Mouse (Mus musculus) layer of hippocampus, postnatal 36 days (tissue): ENCODE measurements around the gene Rasa2. TPM values are rescaled to one million over a fixed set of nuclear protein-coding genes. Genes with fewer than 3 reads are reported as not detected.
A peak's percentile ranks its signal among the peaks of the same experiment; 100 is the strongest.
"Not testable (repeated sequence)": the region's sequence is repeated elsewhere in the genome, so short reads cannot be mapped to it uniquely, and the experiment has no call there.

ENCODE experiments used
- DNase-seq, 2 experiments: peaks; one replicate each; pipeline ENCODE4 v3.0.0; 2022
- total RNA-seq, 2 experiments: library from RNA; stranded (reverse); gene quantifications; 2 replicates each; pipeline ENCODE4 v1.2.3; 2021

Rasa2 gene
- total RNA-seq, result 10 to 100 TPM; 29.5 to 35.3 TPM

DNA sequence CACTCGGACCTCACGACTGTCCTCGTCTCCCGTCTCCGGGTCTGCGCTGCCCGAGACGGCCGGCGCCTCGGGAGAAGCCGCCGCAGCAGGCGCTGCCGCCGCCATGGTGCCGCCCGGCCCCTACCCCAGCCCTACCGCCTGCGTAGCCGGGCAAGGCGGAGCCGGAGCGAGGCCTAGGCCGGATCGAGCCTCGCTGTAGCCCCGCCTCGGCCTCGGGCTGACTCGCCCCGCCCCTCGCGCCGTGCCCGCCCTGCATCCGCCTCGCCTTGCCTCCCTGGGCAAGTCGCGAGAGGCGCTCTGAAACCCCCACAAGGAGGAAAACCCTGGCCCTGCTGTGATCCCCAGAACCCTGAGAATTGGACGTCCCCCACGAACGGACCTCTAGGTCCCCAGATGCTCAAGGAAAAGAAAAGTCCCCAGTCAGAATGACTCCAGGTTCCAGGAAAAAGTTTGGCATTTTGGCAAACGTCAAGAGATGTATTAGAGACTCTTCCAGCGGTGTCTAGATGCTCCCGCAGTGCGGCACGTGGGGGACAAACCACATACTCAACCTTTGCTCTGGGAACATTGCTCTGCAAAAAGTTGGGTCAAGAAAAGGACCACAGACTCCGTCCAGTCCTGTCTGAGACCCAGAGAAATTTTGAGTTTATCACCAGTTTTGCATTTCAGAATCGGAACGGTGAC is at the start of gene Rasa2:
Gene Rasa2 (minus strand): TSS at position 229 of the 684 bp plus-strand sequence.
- peak; percentile 88 to 89 for DNase-seq

DNA sequence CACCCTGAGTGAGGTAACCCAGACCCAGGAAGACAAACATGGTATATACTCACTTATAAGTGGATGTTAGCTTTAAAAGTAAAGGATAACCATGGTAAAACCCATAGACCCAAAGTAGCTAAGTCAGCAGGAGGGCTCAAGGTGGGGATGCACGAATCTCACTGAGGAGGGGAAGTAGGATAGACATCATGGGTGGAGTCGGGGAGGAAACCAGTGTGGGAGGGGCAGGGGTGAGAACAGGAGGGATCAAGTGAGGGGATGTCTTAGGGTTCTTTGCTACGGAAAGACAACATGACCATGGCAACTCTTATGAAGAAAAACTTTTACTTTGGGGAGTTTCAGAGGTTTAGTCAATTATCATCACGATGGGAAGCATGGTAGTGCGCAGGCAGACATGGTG is 47.2 kb upstream of the Rasa2 start:
- DNase-seq, result no peak

DNA sequence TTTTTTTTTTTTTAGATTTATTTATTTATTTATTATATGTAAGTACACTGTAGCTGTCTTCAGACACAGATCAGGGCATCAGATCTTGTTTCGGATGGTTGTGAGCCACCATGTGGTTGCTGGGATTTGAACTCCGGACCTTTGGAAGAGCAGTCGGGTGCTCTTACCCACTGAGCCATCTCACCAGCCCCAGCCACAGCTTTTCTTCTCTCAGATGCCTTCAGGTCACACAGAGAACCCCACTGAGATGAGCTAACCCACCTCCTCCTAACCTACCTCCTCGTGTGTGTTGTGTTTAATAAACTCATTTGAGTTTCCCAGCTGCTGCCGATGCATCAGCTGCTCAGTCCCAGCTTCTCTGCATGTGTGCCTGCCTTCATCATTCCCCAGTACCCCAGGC is 46.3 kb upstream of the Rasa2 start:
- DNase-seq, result not testable (repeated sequence)

DNA sequence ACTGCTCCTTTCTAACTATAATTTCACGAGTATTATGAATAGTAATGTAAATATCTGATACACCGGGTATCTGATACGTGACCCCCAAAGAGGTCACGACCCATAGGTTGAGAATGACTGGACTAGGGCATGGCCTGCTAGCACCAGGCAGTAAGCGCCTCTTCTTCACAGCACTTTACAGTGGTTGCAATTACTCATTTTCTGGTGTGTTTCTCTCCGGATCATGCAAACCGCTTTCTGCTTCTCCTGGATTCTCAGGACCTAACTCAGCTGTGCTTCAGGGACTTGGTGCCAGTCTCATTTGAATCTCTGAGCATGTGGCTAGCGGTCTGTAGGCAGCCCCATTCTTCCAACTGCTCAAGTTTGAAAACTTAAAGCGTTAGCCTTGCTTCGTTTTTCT is 45.3 kb upstream of the Rasa2 start:
- DNase-seq, result no peak

DNA sequence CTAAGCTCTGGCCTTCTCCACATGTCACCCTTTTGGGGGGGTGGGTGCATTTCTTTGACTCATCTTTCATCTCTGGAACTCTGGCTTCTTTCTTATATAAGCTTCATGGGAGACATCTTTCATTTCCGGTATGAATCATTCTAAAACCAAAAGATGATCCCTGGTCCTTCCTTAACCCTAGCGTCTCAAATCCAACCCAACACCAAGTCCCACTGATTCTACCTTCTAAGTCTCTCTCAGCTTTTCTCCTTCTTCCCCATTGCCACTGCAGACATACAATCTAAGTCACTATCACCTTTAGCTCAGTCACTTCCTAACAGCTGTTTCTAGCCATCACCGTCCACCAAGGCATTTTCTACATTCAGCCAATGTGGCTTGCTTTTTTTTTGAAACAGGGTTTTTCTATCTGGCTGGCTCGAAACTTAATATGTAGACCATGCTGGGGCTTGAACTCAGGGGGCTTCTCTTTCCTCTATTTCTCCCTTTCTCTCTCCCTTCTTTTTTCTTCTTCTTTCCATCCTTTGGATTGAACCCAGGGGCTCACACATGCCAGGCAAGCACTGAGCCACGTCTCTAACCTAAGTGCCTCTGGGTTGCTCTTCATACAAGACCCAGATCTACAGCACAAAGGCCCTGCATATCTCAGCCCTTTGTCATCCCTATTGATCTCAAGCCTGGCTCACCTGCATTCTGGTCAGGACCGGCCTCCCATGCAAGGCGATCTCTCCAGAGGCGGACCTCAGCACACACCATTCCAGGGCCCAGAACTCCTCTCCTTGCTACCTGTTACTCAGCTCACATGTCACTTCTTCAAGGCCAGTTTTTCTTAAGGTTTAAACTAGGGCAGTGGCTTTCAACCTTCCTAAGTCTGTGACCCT is 44.6 kb upstream of the Rasa2 start:
- no peak for DNase-seq

DNA sequence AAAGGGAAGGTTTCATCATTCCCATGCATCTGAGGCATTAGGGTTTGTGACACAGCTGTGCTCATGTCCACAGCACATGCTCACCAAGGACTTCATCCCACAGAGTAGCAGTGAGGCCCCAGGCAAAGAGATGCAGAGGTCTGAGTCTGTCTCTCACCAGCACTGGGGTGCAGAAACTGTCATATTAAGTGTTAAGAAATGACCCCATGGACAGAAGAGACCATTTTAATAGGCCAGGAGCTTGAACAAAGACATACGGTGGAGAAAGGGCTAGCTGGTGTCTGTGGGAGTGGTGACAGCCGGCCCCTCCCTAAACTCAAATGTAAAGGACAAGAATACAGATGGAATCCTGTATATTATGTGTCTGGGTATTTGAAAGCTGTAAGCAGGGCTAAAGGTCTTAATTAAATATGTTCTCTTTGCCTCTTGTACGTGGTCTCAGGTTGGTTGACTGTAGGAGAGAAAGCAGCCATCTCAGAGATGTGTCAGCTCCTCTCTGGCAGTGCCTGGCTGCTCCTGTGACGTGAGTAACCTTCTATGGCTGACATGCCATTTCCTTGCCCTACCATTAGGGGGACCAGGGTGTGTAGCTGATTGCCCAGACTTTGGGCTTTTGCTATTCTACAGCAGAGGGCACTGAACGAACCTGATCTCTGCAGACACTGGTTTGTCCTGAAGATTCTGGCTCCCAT is 43.8 kb upstream of the Rasa2 start:
- peak in 1 of 2 experiments; percentile 30 for DNase-seq

DNA sequence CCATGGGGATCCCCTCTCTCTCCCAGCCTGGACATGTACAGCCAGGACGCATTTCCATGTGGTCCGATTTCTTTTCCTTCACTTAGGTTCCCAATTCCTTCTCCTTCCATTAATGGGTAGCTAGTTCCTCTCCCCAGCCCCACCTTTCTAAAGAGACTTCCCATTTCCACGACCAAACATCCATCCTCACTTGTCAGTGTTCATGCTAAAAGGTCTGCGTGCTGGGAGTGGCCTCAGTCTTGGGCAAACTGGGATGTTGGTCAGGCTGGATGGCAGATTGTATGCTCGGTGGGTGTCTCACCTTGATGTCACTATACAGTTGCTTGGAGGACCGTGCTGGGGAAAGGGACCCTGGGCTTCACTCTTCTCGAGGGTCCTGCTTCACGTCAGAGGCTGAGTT is 42.9 kb upstream of the Rasa2 start:
- DNase-seq, result no peak

DNA sequence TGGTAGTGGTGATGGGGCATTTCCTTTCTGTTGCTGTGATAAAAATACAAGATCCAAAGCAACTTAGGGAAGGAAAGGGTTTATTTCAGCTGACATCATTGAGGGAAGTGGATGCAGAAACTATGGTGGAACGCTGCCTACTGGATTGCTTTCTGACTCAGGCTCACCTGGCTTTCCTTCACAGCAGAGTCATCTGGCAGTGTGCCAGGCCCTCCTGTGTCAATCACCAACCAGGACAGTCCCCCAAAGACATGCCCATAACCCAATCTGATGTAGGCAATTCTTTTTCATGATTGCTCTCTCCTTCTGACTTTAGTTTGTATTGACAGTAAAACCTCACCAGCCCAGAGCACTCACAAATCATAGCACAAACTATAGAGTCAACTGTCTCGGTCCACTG is 41.0 kb upstream of the Rasa2 start:
- no peak for DNase-seq

DNA sequence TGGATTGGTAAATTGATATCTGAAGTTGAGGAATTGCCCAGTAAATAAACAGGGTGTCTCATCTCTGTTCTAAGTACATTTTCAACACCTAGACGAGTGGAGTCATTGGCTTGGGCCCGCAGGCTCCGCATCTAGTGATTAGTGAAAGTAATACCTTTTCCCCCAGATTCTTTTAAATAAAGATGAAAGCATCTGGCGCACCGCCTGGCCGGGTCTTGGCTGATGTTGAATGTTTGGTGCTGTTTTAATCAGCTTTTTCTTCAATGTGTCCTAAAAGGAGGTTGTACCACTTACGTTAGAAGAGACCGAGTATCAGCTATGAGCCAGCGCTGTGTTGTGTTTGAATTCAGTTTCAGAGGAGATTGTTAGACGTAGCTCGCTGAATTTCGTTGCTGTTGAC is 39.8 kb upstream of the Rasa2 start:
- DNase-seq, result peak in 1 of 2 experiments; percentile 39

DNA sequence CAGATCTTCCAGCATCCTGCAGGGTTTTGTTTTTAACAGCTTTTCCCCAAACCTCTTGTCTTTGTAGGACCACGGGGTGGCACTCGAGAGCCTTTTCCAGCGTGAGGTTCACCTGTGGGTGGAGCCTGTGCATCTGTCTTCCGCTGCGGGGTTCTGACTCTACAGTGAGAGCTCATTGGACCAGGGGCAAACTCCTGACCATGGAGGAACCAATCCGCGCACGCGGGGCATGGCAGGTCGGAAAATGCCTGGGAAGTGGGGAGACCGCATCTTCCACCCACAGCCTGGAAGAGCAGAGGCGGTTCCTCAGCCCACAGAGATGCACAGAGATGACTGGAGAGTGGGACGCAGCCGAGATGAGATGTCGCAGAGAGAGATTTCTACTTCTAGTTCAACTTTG is 38.5 kb upstream of the Rasa2 start:
- DNase-seq, result peak; percentile 94

DNA sequence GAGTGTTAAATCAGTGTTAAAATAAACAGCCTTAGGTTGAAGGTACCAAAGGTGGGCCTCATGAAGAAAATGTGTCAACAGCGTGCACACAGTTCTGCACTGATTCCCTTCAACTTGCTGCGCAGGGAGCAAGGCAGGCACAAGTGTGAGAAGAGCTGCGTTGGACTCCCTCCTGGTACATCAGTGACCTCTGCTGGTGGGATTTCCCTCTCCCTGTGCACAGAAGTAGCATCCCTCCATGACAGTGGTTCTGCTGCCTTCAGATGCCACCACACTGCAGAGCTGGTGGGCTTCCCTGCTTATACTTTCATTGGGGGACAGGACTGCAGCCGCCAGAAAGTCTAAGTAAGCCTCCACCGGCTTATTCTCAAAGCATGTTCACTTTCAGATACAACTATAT is 37.2 kb upstream of the Rasa2 start:
- DNase-seq, result peak; percentile 74 to 80

DNA sequence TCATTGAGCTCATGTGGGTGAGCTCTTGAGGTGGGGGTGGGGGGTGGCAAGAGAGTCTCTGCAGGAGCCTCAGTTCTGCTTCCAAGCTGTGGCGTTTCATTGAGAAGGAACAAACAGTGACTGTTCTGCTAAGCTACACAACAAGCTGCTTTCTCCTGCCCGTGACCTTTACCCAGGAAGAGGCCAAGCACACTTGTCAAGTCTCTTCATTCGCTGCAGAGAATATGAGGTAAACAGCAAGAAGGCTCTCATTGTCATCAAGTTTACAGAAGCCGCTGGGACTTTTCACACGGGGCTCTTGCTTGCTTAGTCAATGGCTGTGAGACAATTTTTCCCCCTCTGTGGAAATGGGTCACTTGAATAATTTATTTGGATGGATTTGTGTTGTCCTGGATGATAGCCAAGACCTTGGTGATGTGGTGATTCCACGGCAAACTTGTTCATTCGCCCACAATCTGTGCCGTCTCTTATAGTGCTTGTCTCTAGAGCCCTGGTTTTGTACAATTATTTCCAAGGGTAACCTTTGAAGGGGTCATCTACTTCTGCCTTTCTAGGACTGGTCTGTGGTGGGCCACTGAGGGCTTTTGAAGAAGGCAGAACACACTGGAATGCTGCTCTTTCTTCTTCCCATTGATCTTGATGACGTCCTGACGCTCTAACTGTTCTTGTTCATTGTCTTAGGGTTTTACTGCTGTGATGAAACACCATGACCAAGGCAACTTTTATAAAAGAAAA is 29.3 kb upstream of the Rasa2 start:
- DNase-seq, result peak; percentile 20 to 30

DNA sequence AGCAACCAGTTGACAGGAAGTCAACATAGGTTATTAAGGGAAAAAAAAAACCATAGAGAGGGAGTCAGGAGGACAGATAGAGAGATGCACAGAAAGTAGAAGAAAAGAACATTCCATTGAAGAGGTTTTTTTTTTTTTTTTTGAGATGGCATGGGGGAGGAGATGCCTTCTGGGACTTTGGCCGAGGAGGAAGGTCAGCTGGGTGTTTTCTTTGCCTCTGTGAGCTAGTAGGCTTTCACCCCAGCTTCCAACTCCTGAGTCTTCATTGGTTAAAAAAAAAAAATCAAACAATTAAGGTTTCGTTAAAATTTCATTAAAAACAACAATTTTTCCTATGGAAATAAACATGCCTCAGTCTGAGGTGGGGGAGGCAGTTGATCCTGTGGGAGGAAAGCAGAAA is 28.4 kb upstream of the Rasa2 start:
- DNase-seq, result no peak

DNA sequence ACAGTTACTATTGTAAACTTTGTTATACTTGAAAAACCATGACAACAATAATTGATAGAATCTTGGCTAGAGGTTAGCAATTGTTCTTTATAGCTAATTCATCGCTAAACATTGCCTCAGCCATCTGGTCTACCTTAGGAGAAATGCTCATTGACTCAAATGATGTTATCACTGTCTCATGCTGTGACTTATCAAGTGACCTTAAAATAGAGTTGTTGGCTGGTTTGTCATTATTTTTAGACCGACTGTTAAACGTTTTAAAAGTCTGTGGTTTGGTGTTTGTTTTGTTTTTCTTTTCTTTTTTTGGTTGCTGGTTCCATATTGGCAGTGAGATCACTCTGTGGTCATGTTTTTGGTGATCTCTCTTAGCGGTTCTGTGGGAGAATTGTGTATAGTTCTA is 22.1 kb upstream of the Rasa2 start:
- no peak for DNase-seq

DNA sequence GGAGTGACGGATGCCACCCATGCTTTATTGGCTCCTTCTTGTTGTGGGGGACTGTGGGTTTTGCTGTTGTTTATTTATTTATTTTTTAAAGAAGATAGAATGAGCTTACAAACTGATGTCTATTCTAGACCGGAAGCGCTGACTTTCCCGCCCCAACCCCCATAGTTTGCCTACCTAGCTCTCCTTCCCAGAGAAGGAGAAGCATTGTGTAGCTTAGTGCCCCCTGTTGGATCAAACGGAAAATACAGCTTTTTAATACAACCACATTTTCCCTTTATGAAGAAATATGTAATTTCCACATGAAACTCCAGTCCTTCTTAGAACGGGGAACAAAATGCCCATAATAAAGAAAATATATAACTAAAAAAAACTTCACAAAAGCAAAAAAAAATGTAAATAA is 21.3 kb upstream of the Rasa2 start:
- no peak for DNase-seq

DNA sequence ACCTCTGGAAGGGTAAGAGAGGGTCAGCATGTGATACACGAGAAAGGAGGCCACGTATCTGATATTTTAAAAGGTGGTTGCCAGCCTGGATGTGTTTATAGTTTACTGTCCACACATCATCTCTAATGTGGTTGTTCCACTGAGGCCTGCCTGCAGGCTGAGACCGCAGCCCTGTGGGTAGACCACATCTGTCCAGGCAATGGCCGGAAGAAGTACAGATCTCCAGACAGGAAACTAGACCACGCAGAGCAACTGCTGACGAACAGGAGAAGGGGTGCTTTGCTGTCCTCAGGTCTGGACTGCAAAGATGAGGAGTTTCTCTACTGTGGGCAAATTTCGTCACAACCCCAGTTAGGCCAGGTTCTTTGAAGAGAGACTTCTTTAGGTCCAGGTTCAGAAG is 19.4 kb upstream of the Rasa2 start:
- no peak for DNase-seq

DNA sequence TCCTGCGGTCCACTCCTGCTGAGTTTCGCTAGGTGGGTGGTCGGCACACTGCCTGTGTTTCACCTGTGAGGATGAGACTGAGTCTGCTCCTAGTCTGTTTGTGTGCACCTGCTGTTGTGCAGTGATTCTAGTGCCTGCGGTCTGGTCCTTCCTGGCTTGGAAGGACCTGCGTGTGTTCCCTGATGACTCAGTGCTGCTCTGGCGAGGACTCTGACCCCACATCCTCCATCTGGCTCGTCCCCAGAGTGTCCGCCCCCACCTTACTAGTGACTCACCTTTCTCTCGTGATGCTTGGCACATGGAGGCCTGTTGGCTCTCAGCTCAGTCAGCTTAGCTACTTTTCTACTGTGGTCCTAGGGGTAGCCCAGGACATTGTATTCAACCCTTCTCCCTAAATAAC is 18.5 kb upstream of the Rasa2 start:
- DNase-seq, result no peak

DNA sequence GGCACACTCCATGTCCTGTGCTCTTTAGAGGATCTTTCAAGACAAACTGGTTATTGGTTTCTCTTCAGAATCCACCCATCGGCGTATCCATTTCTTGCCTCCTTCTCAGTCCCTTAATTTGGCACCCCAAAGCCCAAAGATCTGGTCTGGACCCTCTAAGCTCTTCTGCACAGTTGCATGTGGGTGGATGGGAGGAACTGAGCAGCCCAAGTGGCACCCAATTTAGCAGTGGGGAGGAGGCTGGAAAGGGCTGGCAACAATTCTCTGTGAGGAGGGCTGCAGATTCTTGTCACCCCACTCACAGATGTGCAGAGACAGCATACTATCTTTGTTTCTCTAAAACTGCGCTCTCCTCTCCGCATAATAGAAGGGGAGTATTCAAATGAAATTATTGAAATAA is 17.9 kb upstream of the Rasa2 start:
- no peak for DNase-seq

DNA sequence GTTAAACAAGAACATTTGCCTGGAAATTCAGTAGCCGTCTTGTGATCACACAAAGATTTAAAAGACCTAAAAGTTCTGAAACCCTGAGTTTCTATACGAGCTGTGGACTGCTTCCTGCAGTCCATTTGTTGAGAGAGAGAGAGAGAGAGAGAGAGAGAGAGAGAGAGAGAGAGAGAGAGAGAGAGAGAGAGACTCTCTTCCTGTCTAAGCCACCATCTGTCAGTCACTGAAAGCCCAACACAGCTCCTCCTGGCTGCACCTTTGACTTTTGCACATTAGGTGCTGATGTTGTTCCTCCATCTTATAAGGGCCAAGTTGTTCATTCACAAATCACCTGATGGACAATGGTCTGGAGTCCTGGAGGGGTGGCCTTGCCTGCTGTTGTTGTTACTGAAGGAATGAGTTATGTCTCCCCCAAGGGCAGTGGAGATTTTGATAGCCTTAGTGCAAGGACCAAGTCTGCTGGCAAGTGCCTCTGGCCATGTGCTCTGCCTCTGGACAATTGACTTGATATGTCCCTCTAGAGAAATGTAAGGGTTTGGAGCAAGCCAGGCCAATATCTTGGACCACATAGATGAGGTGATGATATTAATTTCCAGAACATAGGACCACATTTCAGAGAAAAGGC is 15.4 kb upstream of the Rasa2 start:
- no peak for DNase-seq

DNA sequence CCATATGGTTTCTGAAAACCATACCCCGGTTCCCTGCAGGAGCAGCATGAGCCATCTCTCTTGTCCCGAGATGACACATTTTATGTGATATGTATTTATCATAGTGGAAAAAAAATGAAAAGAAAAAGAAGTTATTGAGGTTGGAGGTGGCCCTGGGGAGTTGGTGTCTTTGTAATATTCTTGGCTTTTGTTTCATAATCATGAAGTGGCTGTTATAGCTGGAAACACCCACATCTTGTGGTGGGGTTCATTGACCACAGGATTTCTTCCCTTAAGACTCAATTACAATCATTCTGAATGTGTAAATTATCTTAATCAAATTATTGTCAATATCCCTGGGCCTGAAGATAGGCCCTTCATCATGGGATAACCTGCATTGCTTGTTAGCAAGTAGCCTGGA is 13.4 kb upstream of the Rasa2 start:
- no peak for DNase-seq

DNA sequence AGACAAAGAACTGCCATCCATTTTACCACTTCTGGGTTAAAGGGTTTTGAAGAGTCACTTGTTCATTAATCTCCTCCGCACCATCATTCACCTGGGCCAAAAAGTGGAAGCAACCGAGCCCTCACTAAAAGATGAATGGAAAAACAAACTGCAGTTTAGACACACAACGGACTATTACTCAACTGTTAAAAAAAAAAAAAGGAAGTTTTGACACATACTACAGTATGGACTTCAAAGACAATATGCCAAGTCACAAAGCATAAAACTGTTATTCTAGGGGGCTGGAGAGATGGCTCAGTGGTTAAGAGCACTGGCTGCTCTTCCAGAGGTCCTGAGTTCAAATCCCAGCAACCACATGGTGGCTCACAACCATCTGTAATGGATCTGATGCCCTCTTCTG is 12.6 kb upstream of the Rasa2 start:
- DNase-seq, result not testable (repeated sequence)

DNA sequence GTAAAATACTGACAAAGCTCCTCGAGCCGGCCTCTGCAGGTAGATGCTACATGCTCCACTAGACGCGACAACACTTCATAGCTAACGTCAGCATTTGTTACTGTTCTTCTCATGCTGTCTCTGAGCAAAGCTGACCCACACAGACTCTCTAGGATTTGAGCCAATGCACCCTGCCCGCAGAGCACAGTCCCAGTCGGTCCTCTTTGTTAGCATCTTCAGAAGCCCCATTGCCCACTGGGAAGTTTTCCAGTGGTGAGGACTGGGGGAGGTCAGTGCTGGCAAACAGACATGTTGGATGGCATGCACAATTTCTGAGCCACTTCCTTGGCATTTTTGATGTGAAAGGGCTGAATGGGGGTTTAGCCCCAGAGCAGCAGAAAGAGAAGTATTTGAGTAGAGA is 8.0 kb upstream of the Rasa2 start:
- peak; percentile 42 to 43 for DNase-seq
